16 mouse cellular contexts compared by ENCODE assay signal in genomic region chr3:105794309-105794708, GRCm38 (mm10).
"Had no signal": no experiment of that assay in that cellular context is flagged by ENCODE, and none has a peak within 500 bp of the region (broad histone marks: within the 10 kb centered on the region; RNA-seq: fewer than 3 reads in every experiment).

No protein-coding gene starts in this region.

- DNase-seq: retina, postnatal 1 day; right cerebral cortex, adult 18-20 months; right cerebral cortex, postnatal 14 days; right cerebral cortex, postnatal 25 days; right cerebral cortex, postnatal 4 days; spleen, adult 18-20 months; thymus, adult 18-20 months; thymus, adult 2 months; thymus, postnatal 14 days; thymus, postnatal 25 days; thymus, postnatal 36 days; thymus, postnatal 4 days had no signal

- H3K36me3 ChIP-seq: neural tube, embryonic 12.5 days; neural tube, embryonic 13.5 days; neural tube, embryonic 15.5 days; stomach, embryonic 15.5 days had no signal

- H3K9me3 ChIP-seq: neural tube, embryonic 12.5 days; neural tube, embryonic 15.5 days; stomach, embryonic 15.5 days had no signal

- H3K4me2 ChIP-seq: neural tube, embryonic 12.5 days; neural tube, embryonic 13.5 days; neural tube, embryonic 15.5 days; stomach, embryonic 15.5 days had no signal

- H3K4me3 ChIP-seq: neural tube, embryonic 12.5 days; neural tube, embryonic 13.5 days; neural tube, embryonic 15.5 days; stomach, embryonic 15.5 days had no signal

- H3K27ac ChIP-seq: neural tube, embryonic 12.5 days; neural tube, embryonic 13.5 days; neural tube, embryonic 15.5 days; stomach, embryonic 15.5 days had no signal

- H3K9ac ChIP-seq: neural tube, embryonic 12.5 days; neural tube, embryonic 13.5 days; neural tube, embryonic 15.5 days; stomach, embryonic 15.5 days had no signal

- H3K27me3 ChIP-seq: neural tube, embryonic 12.5 days; neural tube, embryonic 13.5 days; neural tube, embryonic 15.5 days; stomach, embryonic 15.5 days had no signal
